Mouse (Mus musculus): ENCODE data around the gene Vwa7.

DNA sequence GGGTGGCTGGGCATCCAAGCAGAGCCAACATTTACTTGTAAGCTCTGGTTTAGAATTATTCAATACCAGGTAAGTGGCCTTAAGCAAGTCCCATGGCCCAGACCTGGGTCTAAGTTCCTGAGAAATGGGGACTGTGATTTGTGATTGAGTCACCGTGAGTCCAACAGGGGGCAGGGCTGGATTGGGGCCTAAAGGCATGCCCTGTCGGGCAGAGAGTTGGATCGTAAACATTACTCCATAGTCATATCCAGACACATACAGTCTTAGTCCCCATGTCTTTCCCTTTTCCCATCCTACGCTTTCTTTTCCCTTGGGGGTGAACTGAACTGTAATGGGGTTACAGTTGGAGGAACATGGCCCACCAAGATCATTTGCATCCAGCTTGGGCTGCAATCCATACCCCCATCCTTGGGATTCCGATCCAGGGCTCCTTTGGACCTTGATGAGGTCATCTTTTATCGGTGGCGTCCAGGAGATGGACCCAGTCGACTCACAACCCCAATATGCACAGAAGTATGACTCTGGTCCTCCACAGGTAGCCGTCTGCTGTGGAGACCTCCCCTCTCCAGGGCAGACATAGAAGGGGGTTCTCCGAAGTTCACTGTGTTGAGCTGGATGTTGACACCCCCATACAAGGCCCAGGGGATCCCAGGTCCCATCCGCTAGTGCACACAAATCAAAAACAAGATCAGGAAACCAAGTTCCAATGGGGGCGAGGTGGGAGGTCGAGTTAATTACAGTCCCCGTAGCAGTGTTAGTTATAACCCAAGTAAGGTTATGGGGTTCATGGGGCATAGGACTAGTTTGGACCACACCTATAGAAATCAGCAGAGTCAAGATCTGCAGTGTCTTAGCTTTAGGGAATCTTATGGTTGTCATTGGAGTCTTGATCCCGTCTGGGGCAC lies 17.6 kb upstream of the Vwa7 start:
- TF ChIP-seq MAFK (IDR thresholded peaks at IDR 0.05; ENCODE audit: insufficient read depth, low read depth, low read length) (no peak), HCFC1 (IDR thresholded peaks at IDR 0.05; ENCODE audit: borderline replicate concordance, insufficient read depth, low read length) (no peak), ZC3H11A (IDR thresholded peaks at IDR 0.05; ENCODE audit: borderline replicate concordance, low read depth, low read length) (no peak)

All from ES-E14 (cell line).